Mouse (Mus musculus) heart, embryonic 16.5 days (tissue): Measurements from ENCODE around the gene Otor. TPM values are rescaled to one million over a fixed set of nuclear protein-coding genes. Genes with fewer than 3 reads are reported as not detected.

Experiments
- ATAC-seq: fragments of 200-750 bp; cut with Nextera tagmentation; replicated peaks from 2 replicates; pipeline ENCODE4 v1.8.0; 2017; ENCODE audit warnings: moderate number of reproducible peaks; ENCODE audit not compliant: insufficient read depth, low FRiP score; ENCODE audit errors: extremely low read depth
- H3K27ac ChIP-seq: fragments of 300-500 bp; sonication (generic); 2 replicates; pipeline ENCODE4 v1.5.1; 2014; ENCODE audit warnings: mild to moderate bottlenecking, low read length, control low read depth, moderate library complexity
- H3K27me3 ChIP-seq: fragments of 300-500 bp; sonication (generic); 2 replicates; pipeline ENCODE4 v1.6.1; 2014; ENCODE audit warnings: low read length, mixed read lengths; ENCODE audit not compliant: control insufficient read depth, insufficient read depth
- H3K36me3 ChIP-seq: fragments of 300-500 bp; sonication (generic); 2 replicates; pipeline ENCODE4 v1.6.1; 2014; ENCODE audit not compliant: control insufficient read depth, insufficient read depth
- H3K4me1 ChIP-seq: fragments of 300-500 bp; sonication (generic); 2 replicates; pipeline ENCODE4 v1.6.1; 2014; ENCODE audit warnings: low read length, mixed read lengths; ENCODE audit not compliant: control insufficient read depth, insufficient read depth
- H3K4me2 ChIP-seq: fragments of 300-500 bp; sonication (generic); 2 replicates; pipeline ENCODE4 v1.6.1; 2014; ENCODE audit warnings: low read depth, mild to moderate bottlenecking, control low read depth, low read length
- H3K4me3 ChIP-seq: fragments of 300-500 bp; sonication (generic); 2 replicates; pipeline ENCODE4 v1.5.1; 2014; ENCODE audit warnings: mild to moderate bottlenecking, control low read depth, low read length
- H3K9ac ChIP-seq: fragments of 300-500 bp; sonication (generic); 2 replicates; pipeline ENCODE4 v1.6.1; 2014; ENCODE audit warnings: low read length, control low read depth
- H3K9me3 ChIP-seq: fragments of 300-500 bp; sonication (generic); replicated peaks from 2 replicates; pipeline ENCODE4 v1.6.1; 2016; ENCODE audit warnings: low read length; ENCODE audit not compliant: control insufficient read depth
- WGBS: fragments of 180-500 bp; shearing (Covaris S2); extraction: QIAGEN DNeasy Blood & Tissue Kit; methylation state at CpG from one replicate; pipeline ENCODE4 v1.1.7; 2014; 5-methylcytosine and 5-hydroxymethylcytosine counted together
- polyA plus RNA-seq: library from polyadenylated mRNA; unstranded; fragments of >200 nt; fragmentation: Nextera tagmentation; extraction: Ambion mirVana; gene quantifications from 2 replicates; pipeline ENCODE4 v1.2.1, GENCODE M21; 2015

Gene Otor
- polyA plus RNA-seq, 1 experiment from 2014 or later: 0.30 TPM

- Histone ChIP-seq H3K4me2 (no peak overlapping the region), H3K4me3 (no peak overlapping the region), H3K36me3 (no peaks in the 10 kb centered on the region), H3K9me3 (no peaks in the 10 kb centered on the region), H3K9ac (no peak overlapping the region), H3K27me3 (no peaks in the 10 kb centered on the region), H3K27ac (no peak overlapping the region), H3K4me1 (no peaks in the 10 kb centered on the region)
- no peak for ATAC-seq
- WGBS: 79% methylated on average over 1 of the region's 1 CpGs
Measured at GRCm38 (mm10) chr2:143113859-143114258, 35.6 kb downstream of the Otor start.

GRCm38 (mm10) chr2:143114716-143115115 is 36.4 kb downstream of the Otor start:
- Histone ChIP-seq H3K36me3 (no peaks in the 10 kb centered on the region), H3K4me3 (no peak overlapping the region), H3K27ac (no peak overlapping the region), H3K9ac (no peak overlapping the region), H3K4me2 (no peak overlapping the region), H3K9me3 (no peaks in the 10 kb centered on the region), H3K4me1 (no peaks in the 10 kb centered on the region), H3K27me3 (no peaks in the 10 kb centered on the region)
- 53% methylated on average over 4 of the region's 4 CpGs for WGBS
- ATAC-seq: no peak

- no peaks in the 10 kb centered on the region for H3K9me3 ChIP-seq
- H3K9ac ChIP-seq: no peak overlapping the region
- H3K4me2 ChIP-seq: no peak overlapping the region
- H3K27me3 ChIP-seq: no peaks in the 10 kb centered on the region
- H3K4me3 ChIP-seq: no peak overlapping the region
- no peak for ATAC-seq
- H3K4me1 ChIP-seq: no peaks in the 10 kb centered on the region
- 57% methylated on average over 3 of the region's 3 CpGs for WGBS
- H3K36me3 ChIP-seq: no peaks in the 10 kb centered on the region
- no peak overlapping the region for H3K27ac ChIP-seq
Measured at GRCm38 (mm10) chr2:143117453-143117852, 39.2 kb downstream of the Otor start.

- Histone ChIP-seq H3K9ac (no peak overlapping the region), H3K27me3 (no peaks in the 10 kb centered on the region), H3K9me3 (no peaks in the 10 kb centered on the region), H3K4me3 (no peak overlapping the region), H3K27ac (no peak overlapping the region), H3K4me1 (no peaks in the 10 kb centered on the region), H3K36me3 (no peaks in the 10 kb centered on the region), H3K4me2 (no peak overlapping the region)
- WGBS: 72% methylated on average over 7 of the region's 7 CpGs
- no peak for ATAC-seq
Measured at GRCm38 (mm10) chr2:143118221-143118620, 39.9 kb downstream of the Otor start.

GRCm38 (mm10) chr2:143131098-143131646 is 52.9 kb downstream of the Otor start:
- Histone ChIP-seq H3K27ac (no peak overlapping the region), H3K4me1 (no peaks in the 10 kb centered on the region; the same call in 1 of the 2 replicates), H3K9me3 (no peaks in the 10 kb centered on the region), H3K4me2 (no peak overlapping the region), H3K4me3 (no peak overlapping the region), H3K9ac (no peak overlapping the region), H3K27me3 (no peaks in the 10 kb centered on the region), H3K36me3 (no peaks in the 10 kb centered on the region)
- ATAC-seq: no peak
- 57% methylated on average over 5 of the region's 5 CpGs for WGBS

Other genes starting within 250 kb of the Otor start
- gene Kif16b, start 176.9 kb upstream of the Otor start, polyA plus RNA-seq: 11.8 and 12.5 TPM in 2 replicates
- gene Snrpb2, start 15.4 kb upstream of the Otor start, polyA plus RNA-seq: 28.4 and 35.5 TPM in 2 replicates